Mouse (Mus musculus) CH12F3 (cell line): ENCODE results near the gene Hist1h4a.

Experiments
- in situ Hi-C: fragments of 300-500 bp; cut with MboI; formaldehyde crosslinking; loops from 2 replicates; pipeline ENCODE4 v1.14.3; 2020; ENCODE audit warnings: low sequenced_read_pairs

Gene Hist1h4a

DNA sequence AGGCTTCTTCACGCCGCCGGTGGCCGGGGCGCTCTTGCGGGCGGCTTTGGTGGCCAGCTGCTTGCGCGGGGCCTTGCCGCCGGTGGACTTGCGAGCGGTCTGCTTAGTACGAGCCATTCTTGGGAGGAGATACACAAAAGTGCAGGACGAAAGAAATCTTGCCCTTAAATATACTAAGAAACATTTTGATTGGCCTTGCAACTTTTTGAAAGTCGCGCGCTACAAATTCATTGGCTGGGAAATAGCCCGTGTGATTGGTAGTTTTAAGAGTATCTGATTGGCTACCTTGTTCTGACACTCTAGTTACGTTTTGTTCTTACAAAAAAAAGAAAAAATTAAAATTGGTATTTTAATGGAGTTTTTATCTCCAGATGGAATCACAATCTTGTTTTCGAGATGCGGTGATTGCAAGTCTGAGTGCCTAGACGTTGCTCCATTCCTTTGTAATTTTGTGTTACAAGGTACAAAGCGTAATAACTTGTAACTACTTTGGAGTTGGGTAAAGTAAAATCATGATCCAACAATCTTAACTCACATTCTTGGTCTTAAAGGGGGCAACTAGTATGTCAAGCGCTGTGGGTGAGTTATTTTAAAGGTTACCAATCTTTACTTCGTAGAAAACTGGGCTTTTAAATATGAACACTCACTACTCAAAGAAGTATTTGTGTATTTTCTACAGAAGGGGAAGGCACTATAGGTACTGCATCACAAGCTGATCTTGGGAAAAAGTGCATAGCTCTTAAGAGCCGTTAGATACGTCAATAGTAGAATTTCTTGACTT is 15.5 kb downstream of the Hist1h4a start, which contains the start of gene Hist1h3c:
TSS of gene Hist1h3c (minus strand) at position 222 of the 781 bp plus-strand sequence.
- in situ Hi-C loops: no loop called here

DNA sequence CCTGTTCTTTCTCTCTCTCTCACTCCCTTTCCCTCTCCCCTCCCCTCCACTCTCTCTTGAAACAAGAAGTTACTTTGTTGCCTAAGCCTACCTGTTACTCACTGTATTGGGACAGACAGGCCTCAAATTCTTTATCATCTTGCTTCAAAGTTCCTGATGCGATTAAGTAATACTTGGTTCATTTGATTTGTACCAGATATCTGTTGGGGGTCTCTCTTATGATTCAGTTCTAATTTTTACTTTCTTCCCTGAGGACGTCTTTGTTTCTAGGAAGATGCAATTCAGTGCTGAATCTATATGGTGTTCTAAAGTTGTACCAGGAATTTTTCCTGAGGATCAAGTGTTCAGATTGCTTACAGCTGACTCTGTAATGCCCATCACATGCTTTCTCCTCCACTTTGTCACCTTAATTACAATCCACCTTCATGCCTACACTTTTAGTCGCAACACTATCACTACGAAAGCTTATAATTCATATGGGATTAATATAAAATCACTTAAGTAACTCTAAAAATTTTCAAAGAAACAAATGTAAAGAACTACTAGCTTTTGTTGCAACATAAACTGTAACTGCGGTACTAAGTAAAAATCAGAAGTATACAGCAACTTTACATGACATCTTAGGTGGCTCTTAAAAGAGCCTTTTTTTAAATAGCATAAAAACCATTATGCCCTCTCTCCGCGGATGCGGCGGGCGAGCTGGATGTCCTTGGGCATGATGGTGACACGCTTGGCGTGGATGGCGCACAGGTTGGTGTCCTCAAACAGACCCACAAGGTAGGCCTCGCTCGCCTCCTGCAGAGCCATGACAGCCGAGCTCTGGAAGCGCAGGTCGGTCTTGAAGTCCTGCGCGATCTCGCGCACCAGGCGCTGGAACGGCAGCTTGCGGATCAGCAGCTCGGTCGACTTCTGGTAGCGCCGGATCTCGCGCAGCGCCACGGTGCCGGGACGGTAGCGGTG is 16.3 kb downstream of the Hist1h4a start:
- in situ Hi-C loops: no loop called here

DNA sequence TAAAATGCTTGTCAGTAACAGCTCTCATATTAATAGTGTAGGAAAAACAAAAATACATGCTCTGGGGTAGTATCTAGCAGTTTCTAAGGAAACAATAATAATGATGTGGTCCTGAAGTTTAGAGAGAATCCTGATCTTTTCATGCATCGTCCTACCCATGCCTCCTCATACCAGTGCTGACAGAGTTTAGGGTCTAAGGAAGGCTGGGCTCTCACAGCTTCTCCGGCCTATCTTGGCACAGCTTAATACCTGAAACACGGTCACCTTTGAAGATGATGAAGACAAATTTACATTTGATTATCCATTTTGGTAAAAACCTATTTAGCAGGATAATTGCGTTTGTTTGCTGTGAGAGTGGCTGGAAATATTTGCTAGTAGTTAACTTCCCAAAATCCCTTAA is 17.1 kb downstream of the Hist1h4a start:
- in situ Hi-C loops: no loop called here

DNA sequence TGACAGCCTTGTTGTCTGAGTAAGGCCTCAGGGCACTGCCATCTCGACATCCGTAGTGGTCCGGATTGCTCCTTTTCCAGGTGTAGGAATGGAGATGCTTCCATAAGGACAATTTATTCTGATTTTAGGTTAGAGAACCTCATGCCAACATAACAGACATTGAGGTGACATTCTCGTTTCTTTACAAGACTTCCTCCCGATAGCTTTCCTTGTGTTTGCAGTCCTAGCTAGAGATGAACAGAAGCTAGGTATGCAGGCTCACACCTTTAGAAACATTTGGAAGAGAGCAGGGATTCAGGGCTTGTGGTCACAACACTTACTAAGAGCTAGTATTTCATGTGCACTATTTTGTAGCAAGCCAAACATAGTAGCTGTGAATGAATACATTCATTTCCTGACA is 17.8 kb downstream of the Hist1h4a start:
- in situ Hi-C loops: no loop called here

DNA sequence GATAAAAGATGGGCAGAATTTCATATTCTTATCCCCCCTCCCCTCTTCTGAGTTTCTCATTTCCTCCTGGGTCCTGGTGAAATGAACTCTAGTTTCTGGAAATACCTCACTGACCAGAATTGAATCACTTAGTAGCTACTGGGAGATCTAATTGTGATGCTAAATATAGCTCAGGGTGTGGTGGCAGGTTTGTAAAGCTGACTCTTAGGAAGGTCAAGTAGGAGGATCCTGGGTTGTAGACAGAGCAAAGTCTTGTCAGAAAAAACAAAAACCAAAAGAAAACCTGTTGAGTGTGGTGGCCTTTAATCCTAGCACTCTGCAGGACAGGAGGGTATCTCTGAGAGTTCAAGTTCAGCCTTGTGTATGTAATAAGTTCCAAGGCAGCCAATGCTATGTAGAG is 19.0 kb downstream of the Hist1h4a start:
- in situ Hi-C loops: no loop called here

DNA sequence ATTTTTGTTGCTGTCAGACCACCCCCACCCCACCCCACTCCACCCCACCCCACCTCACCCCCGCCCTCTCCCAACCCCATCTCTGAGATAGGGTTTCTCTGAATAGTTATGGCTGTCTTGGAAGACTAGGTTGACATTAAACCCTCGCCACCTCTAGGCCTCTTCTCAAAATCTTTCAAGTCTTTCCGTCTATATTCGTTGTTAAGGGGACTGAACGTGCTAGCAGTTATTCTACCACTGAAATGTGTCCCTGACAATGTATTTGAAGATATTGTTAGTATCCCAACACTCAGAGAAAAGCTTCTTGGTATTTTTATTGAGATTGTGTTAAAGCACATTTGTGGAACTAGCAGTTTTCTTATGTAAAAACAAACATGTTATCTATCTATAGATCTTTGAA is 20.1 kb downstream of the Hist1h4a start:
- in situ Hi-C loops: no loop called here

DNA sequence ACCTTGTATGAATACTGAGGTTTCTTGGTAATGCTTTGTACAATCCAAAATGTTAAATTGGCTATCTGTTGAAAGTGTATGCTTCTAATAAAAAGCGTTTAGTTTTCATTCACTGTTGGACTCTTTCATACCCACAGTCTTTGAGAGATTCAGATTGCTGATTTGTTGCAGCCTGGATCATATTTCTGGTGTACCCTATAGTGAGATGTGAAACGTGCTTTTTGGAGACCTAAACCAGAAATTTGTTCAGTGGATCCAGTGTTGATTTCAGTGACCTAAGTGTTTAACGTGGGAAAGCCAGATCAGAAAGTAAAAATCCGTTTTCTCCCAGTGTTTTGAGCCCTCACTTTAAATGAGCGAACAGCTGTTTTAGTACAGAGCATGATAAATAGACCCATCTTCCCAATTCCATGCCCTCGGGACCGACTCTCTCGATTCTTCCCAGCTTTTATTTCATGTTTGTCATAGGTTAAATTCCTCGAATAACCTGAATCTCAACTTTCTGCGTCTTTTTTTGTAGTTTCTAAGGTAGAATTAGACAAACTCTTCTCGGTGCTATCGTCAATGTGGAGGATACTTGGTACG is 20.7 kb downstream of the Hist1h4a start:
- in situ Hi-C loops: no loop called here

DNA sequence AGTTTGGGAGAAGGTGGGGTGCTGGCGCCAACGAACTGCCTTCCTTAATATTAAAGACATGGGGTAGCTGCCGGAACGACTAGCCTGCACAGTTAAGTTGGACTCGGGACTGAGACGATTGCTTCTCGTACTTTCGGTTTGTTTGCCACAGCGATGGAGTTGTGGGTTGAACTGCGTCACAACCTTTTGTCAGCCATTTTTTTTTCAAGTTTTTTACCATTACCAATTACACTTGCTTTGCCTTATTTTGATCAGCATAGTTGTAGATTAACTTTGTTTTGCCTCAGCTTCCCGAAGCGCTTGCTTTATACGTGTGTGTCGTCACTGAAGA is 21.1 kb downstream of the Hist1h4a start:
- in situ Hi-C loops: no loop called here

DNA sequence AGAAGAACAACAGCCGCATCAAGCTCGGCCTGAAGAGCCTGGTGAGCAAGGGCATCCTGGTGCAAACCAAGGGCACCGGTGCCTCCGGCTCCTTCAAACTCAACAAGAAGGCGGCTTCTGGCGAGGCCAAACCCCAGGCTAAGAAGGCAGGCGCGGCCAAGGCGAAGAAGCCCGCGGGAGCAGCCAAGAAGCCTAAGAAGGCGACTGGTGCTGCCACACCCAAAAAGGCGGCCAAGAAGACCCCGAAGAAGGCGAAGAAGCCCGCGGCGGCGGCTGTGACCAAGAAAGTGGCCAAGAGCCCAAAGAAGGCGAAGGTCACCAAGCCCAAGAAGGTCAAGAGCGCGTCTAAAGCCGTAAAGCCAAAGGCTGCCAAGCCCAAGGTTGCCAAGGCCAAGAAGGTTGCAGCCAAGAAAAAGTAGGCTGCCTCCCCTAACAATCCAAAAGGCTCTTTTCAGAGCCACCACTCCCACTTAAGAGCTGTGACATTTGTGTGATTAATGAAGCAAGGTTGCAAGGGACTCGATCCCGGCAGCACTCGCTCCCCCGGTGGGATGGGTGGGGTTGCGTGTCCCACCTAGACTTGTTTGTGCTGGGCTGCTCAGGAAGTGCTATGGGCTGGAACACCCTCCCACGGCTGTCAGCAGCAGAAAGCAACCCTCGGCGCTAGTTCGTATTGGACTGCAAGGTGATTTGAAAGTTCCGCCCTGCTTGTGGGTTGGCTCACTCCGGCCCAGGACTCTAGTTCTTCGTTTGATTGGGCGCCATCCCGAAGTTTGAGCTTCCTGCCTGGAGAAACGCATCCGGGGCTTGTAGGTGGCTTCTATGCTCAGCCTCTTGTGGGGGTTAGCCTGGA is 21.7 kb downstream of the Hist1h4a start:
- in situ Hi-C loops: no loop called here

DNA sequence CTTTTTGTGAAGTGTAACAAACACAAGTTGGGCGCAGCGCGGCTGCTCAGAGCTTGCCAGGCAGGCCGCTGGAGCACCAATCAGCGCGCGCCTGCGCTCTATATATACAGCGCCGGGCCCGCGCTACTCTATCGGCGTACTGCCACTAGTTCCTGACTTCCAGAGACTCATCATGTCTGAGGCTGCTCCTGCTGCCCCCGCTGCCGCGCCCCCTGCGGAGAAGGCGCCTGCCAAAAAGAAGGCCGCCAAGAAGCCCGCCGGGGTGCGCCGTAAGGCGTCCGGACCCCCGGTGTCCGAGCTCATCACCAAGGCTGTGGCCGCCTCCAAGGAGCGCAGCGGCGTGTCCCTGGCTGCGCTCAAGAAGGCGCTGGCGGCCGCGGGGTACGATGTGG is 22.4 kb downstream of the Hist1h4a start, which contains the start of gene Hist1h1c:
TSS of gene Hist1h1c (plus strand) at position 132 of the 392 bp plus-strand sequence.
- in situ Hi-C loops: no loop called here

DNA sequence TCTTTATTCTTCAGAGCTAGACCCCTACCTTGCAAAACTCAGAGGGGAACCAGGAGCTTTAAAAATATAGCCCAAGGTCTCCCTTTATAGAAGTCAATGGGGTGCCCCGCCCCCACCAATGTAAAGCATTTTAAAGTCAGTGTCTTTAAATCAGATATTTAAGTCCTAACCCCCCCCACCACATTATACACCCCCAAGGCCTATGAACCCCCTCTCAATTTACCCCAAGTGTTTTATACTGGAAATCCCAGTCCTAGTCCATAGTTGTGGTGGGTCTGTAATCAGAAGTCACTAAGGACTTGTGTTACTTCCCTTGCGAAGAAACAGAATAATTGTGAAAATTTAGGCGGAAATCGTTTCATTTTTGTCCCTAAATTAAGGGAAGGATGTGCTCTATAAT is 23.0 kb downstream of the Hist1h4a start:
- in situ Hi-C loops: no loop called here

DNA sequence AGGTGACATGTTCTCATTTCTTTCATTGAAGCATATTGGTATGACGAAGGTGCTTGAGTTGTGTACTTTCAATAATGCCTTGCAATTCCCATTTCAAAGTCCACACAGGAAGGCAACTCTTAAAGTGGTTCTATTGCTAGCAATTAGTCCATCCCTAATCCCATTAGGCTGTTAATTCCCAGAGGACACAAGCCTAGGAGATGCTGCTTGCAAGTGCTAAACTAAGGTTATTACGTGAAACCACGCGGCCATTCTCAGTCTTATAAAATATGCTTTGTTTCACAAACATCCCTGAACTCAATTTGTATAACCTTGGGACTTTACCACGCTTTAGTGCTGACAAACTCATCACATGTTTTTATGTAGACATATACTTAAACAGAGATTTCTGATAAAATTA is 23.9 kb downstream of the Hist1h4a start:
- in situ Hi-C loops: no loop called here

DNA sequence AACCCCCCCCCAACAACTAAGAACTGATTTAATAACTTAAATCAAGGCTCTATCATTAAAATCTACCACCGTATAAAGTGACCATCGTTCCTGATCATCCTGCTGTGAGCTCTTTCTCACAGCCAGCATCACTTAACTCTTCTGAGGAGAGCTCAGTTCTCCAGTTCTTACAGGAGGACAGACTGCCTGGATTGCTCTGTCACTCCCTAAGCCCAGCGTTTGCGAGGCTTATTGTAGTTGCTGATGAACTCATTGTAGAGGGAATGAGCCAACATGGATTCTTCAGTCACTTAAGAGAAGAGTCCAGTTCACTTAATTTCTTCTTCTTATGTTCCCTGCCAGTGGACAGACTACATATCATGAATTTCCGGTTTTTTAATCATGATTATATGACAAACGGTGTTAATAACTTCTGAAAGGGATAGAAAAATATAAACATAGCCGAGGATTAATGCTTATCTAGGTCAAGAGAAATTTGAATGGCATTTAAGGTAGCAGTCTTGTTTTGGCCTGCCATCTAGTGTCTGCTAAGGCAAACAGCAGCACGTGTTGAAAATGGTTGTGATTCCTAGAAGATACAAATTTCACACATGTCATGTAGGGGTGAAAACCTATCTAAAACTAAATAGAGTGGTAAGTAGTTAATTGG is 28.8 kb downstream of the Hist1h4a start:
- in situ Hi-C loops: no loop called here

DNA sequence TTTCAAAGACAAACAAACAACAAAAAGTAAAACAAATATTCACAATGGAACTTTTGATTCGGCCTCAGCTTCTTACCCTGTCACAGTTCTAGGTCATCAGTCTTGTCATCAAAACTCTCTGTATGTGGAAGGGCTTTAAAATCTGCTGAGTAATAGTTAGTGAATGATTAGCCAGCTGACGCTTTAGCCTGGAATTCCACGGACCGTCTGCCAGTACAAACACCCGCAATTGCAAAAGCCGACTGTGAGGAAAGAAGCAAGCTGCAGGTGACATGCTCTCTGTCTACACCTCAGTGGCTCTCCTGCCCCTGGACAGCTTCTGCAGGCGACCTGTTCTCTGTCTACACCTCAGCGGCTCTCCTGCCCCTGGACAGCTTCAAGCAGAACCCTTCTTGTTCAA is 30.6 kb downstream of the Hist1h4a start:
- in situ Hi-C loops: no loop called here

DNA sequence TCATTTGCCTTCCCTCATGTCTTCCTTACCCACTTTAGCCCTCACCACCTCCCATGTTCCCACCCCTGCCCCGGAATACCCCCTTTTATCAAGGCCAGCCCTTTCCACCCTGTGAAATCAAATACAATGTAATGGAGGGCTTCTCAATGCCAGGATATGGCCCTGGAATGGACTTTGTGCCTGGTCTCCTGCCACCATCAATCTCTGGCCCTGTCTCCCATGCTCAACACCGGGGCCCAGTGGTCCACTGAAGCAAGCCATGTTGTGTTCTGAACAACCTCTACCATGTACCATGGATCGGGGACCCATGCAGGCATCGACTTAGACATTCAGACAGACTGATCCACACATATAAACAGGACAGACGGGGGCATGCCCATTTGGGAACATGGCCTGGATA is 31.3 kb downstream of the Hist1h4a start:
- in situ Hi-C loops: no loop called here

DNA sequence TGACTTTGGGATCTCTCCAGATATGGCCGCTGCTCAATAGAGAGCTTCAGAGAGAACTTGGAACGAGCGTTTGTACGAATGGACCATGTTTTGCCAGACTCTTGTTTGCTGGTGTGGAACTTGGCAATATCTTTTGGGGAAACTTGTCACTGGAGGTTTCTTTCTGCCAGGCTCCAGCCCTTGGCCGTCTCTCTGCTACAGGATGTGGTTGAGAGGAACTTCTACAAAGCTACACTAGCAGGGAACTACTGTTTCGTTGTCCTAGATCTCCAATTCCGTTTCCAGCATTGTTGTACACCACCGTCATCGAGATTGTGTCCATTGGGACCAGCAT is 31.9 kb downstream of the Hist1h4a start:
- in situ Hi-C loops: no loop called here

DNA sequence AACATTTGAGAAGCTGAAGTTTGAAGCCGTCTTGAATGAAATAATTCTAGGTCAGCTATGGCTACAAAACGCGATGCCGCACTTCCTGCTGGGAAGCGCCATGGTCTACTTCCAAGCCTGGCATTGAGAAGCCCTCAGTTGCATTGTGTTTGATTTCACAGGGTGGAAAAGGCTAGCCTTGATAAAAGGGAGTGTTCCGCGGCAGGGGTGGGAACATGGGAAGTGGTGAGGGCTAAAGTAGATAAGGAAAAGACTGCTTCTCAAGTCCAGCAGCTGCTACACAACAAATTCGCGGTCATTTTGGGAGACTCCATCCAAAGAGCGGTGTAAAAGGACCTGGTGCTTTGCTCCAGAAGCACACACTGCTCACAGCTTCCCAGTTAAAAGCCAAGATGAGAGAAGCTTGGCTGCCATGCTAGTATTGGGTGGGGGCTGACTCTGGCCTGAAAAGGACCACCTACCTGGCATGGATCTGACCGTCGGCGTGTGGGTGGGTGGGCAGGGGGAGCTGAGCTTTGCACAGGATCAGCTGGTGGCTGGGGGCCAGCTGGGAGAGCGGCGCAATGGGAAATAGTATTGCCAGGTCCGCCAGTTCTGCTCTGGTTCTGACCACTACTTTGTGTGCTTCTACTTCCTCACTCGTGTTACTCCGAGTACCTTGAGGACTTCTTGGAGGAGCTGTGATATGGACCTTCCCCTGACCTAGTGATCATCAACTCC is 32.4 kb downstream of the Hist1h4a start:
- in situ Hi-C loops: no loop called here

DNA sequence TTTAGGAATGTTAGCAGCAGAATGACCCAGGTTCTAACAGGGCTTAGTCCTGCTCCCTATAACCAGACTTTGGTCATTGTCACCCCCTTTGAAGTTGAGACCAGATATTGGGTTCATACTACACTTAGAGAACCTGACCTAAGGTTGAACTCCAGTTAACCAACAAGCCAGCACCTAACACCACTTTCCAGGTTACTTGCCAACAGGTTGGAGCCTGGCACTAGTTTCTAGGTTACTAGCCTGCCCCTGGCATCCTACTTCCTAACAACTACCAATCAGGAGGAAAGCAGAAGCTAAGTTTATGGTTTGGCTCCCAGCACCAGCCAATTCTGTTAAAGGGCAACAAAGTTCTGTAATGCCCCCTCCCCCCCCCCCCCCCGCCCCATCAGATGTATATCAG is 35.8 kb downstream of the Hist1h4a start:
- in situ Hi-C loops: no loop called here

DNA sequence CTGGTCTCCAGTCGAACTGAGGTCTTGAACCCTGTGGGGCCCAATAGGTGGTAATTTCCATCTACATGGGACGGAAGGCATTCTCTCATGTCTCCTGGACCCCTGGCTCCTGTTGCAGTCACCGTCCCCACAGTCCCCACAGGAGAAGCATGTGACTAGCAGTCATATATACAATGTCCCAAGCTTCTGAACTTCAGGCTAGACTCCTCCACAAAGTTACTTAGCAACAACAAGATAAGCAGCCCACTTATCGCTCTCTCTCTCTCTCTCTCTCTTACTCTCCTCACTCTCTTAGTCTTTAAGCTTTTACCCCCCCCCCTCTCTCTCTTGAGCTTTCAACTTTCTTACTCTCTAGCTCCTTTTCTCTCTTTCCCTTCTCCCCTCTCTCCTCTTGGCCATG is 36.8 kb downstream of the Hist1h4a start:
- in situ Hi-C loops: no loop called here
